Mouse (Mus musculus): ENCODE measurements at regions not wholly inside any gene's neighbourhood (a gene's known extent, or its start where the extent isn't known, plus 50 kb on each side); places are given as distances from the start of the nearest gene placed in this dataset.

GRCm38 (mm10) chr13:20039590-20039989 is 50.8 kb upstream of the Elmo1 start:
- no peak for TF ChIP-seq CTCF (IDR thresholded peaks at IDR 0.05; ENCODE audit: low read depth, low read length)
- no peak for TF ChIP-seq POLR2A (IDR thresholded peaks at IDR 0.05; ENCODE audit: borderline replicate concordance, low read depth, low read length)
